Mouse (Mus musculus): ENCODE measurements at regions not wholly inside any gene's neighbourhood (a gene's known extent, or its start where the extent isn't known, plus 50 kb on each side); places are given as distances from the start of the nearest gene placed in this dataset.

DNA sequence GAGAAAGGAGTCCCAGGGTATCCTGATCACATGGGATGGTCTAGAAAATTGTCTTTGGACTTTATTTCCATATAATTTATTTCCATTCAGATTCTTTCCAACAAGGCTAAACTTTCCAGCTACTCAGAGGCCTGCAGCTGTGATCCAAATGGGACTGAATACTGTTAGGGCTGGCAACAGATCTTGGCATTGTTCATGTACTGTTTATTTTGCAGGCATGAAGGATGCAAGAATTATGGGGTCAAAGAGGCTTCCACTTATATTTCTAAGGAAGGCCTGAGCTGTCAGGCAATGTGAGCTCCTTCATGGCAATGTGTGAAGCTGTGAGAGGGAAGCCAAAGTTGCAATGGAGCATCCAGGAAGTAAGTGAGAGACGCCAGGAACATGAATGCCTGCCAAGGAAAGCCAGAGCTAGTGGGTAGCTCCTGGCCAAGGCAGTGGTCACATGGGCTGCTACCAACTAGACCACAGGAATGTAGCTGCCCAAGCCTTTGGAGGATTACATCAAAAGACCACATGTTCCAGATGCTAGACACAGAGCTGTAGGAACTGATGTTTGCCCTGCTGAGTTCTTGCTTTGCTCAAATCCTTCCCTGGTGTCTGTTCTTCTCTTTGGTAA, 261.8 kb upstream of the Sox11 start:
- H3K36me3 ChIP-seq (ENCODE audit: control insufficient read depth, insufficient read depth, low read length), result no peaks in the 10 kb centered on the region
- no peak overlapping the region for H3K27ac ChIP-seq (ENCODE audit: control insufficient read depth, insufficient read depth, low read depth, low read length)
- no peaks in the 10 kb centered on the region for H3K27me3 ChIP-seq (ENCODE audit: control insufficient read depth, insufficient read depth, low read length)
- TF ChIP-seq CTCF (IDR thresholded peaks at IDR 0.05; ENCODE audit: control insufficient read depth, insufficient read depth, insufficient replicate concordance, low read depth, low read length) (no peak), POLR2A (IDR thresholded peaks at IDR 0.05; ENCODE audit: control insufficient read depth, low read depth, low read length) (no peak)
- no peaks in the 10 kb centered on the region for H3K4me1 ChIP-seq (ENCODE audit: control insufficient read depth, insufficient read depth, low read length)
- H3K4me3 ChIP-seq (ENCODE audit: control insufficient read depth, low read depth, low read length), result no peak overlapping the region

DNA sequence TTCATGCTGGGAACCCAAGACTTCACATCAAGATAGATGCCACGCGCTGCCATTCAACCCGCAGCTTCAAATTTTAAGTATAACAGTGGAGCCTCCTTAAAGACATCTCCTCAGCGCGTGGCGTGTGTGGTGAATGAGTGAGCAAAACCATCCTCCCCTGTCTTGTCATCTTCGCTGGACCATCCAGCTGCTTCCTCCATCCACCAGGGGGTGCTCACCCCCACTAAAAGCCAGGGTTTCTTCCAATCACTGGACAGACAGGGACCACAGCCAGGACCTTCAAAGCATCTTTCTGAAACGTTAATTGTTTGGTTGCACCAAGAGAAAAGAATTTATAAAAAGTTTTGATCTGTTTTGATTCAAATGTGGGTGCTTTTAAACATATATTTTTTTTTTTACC, 256.8 kb upstream of the Sox11 start:
- Histone ChIP-seq H3K27ac (ENCODE audit: control insufficient read depth, insufficient read depth, low read depth, low read length) (no peak overlapping the region), H3K36me3 (ENCODE audit: control insufficient read depth, insufficient read depth, low read length) (no peaks in the 10 kb centered on the region), H3K4me3 (ENCODE audit: control insufficient read depth, low read depth, low read length) (no peak overlapping the region), H3K27me3 (ENCODE audit: control insufficient read depth, insufficient read depth, low read length) (no peaks in the 10 kb centered on the region), H3K4me1 (ENCODE audit: control insufficient read depth, insufficient read depth, low read length) (no peaks in the 10 kb centered on the region)
- TF ChIP-seq POLR2A (IDR thresholded peaks at IDR 0.05; ENCODE audit: control insufficient read depth, low read depth, low read length), result no peak
- peak; percentile 64; the same call in 1 of the 2 replicates for TF ChIP-seq CTCF (IDR thresholded peaks at IDR 0.05; ENCODE audit: control insufficient read depth, insufficient read depth, insufficient replicate concordance, low read depth, low read length)

DNA sequence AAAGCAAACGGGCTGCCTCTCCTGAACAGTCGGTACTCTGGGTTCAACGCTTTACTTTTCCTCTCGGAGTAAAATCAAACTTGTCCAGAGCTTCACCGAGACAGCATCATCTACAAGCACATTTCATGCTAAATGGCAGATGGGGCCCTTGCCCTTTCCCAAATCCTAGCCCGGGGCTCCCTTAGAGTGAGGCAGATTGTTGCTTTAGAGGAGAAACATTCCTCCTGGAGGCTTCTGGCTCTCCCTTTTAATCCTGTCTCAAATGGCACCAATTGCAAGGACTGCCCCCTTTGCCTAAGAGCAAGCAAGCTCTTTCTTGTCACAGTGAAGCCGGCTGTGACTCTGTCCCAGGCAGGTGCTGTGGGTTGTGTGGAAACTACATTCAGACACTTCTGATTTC, 255.5 kb upstream of the Sox11 start:
- Histone ChIP-seq H3K27ac (ENCODE audit: control insufficient read depth, insufficient read depth, low read depth, low read length) (no peak overlapping the region), H3K36me3 (ENCODE audit: control insufficient read depth, insufficient read depth, low read length) (no peaks in the 10 kb centered on the region)

DNA sequence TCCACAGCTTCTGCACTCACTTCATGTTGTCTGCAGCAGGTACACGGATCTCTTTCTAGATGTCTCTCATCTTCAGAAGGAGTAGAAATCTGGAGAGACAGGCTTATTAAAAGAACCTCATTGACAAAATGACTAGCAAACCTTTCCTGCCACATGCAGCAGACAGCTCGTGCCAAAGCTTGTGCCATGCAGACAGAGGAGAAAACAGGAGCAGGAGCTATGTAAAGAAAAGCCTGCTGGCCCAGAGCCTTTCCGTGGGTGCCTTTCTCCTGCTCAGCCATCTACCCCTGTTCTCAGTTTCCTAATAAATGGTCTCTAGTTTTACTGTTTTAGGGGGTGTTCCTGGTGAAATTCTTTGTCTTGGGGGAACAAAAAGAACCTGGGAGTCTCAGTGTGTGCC, 254.9 kb upstream of the Sox11 start:
- no peak overlapping the region for H3K27ac ChIP-seq (ENCODE audit: control insufficient read depth, insufficient read depth, low read depth, low read length)
- H3K4me3 ChIP-seq (ENCODE audit: control insufficient read depth, low read depth, low read length), result no peak overlapping the region
- no peaks in the 10 kb centered on the region for H3K36me3 ChIP-seq (ENCODE audit: control insufficient read depth, insufficient read depth, low read length)

More for the DNA sequence above, 255.5 kb upstream of the Sox11 start:
- no peak for TF ChIP-seq POLR2A (IDR thresholded peaks at IDR 0.05; ENCODE audit: control insufficient read depth, low read depth, low read length)
- no peak for TF ChIP-seq CTCF (IDR thresholded peaks at IDR 0.05; ENCODE audit: control insufficient read depth, insufficient read depth, insufficient replicate concordance, low read depth, low read length)
- Histone ChIP-seq H3K4me1 (ENCODE audit: control insufficient read depth, insufficient read depth, low read length) (no peaks in the 10 kb centered on the region), H3K27me3 (ENCODE audit: control insufficient read depth, insufficient read depth, low read length) (no peaks in the 10 kb centered on the region), H3K4me3 (ENCODE audit: control insufficient read depth, low read depth, low read length) (no peak overlapping the region)

DNA sequence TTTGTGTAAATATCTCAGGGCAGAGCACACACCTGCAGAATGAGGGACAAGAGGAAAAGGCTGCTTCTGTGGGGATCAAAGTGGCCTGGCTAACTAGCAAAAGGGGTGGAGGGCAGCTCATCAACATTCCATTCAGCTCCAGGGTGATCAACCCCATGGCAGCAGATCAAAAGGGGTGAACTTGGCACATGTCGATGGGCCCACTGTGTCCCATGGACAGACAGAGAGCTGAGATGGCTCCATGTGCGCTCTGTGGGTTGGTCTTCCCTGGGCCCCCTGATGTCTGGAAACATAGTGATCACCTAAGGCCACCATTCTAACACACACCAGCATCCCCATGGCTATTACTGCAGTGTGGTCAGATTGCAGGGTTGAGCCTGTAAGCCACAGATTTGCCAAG, 253.2 kb upstream of the Sox11 start:
- Histone ChIP-seq H3K36me3 (ENCODE audit: control insufficient read depth, insufficient read depth, low read length) (no peaks in the 10 kb centered on the region), H3K4me3 (ENCODE audit: control insufficient read depth, low read depth, low read length) (no peak overlapping the region), H3K27ac (ENCODE audit: control insufficient read depth, insufficient read depth, low read depth, low read length) (no peak overlapping the region), H3K4me1 (ENCODE audit: control insufficient read depth, insufficient read depth, low read length) (no peaks in the 10 kb centered on the region), H3K27me3 (ENCODE audit: control insufficient read depth, insufficient read depth, low read length) (no peaks in the 10 kb centered on the region)
- TF ChIP-seq CTCF (IDR thresholded peaks at IDR 0.05; ENCODE audit: control insufficient read depth, insufficient read depth, insufficient replicate concordance, low read depth, low read length) (no peak), POLR2A (IDR thresholded peaks at IDR 0.05; ENCODE audit: control insufficient read depth, low read depth, low read length) (no peak)

More for the DNA sequence above, 254.9 kb upstream of the Sox11 start:
- H3K27me3 ChIP-seq (ENCODE audit: control insufficient read depth, insufficient read depth, low read length), result no peaks in the 10 kb centered on the region
- TF ChIP-seq CTCF (IDR thresholded peaks at IDR 0.05; ENCODE audit: control insufficient read depth, insufficient read depth, insufficient replicate concordance, low read depth, low read length), result no peak
- TF ChIP-seq POLR2A (IDR thresholded peaks at IDR 0.05; ENCODE audit: control insufficient read depth, low read depth, low read length), result no peak
- H3K4me1 ChIP-seq (ENCODE audit: control insufficient read depth, insufficient read depth, low read length), result no peaks in the 10 kb centered on the region

DNA sequence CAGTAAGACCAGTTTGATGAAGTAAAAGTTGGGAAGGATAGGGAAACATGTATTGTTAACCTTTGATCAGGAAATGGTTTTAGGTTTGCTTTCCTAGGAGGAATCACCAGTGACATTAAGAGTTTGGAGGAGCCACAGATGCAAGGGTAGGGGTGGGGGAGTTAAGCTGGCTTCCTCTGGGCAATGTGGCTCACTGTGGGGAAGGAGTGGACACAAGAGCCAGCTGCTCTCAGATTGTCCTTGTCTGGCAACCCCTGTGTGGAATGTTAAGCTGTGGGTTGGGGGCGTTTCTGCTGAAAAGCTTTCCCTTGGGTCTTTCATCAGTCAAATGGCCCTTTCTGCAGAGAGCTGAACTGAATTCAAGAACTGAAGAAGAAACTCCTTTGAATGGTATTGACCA, 251.1 kb upstream of the Sox11 start:
- H3K27me3 ChIP-seq (ENCODE audit: control insufficient read depth, insufficient read depth, low read length), result no peaks in the 10 kb centered on the region
- no peaks in the 10 kb centered on the region for H3K36me3 ChIP-seq (ENCODE audit: control insufficient read depth, insufficient read depth, low read length)
- no peaks in the 10 kb centered on the region for H3K4me1 ChIP-seq (ENCODE audit: control insufficient read depth, insufficient read depth, low read length)
- TF ChIP-seq POLR2A (IDR thresholded peaks at IDR 0.05; ENCODE audit: control insufficient read depth, low read depth, low read length), result no peak
- TF ChIP-seq CTCF (IDR thresholded peaks at IDR 0.05; ENCODE audit: control insufficient read depth, insufficient read depth, insufficient replicate concordance, low read depth, low read length), result no peak
- no peak overlapping the region for H3K4me3 ChIP-seq (ENCODE audit: control insufficient read depth, low read depth, low read length)
- no peak overlapping the region for H3K27ac ChIP-seq (ENCODE audit: control insufficient read depth, insufficient read depth, low read depth, low read length)

DNA sequence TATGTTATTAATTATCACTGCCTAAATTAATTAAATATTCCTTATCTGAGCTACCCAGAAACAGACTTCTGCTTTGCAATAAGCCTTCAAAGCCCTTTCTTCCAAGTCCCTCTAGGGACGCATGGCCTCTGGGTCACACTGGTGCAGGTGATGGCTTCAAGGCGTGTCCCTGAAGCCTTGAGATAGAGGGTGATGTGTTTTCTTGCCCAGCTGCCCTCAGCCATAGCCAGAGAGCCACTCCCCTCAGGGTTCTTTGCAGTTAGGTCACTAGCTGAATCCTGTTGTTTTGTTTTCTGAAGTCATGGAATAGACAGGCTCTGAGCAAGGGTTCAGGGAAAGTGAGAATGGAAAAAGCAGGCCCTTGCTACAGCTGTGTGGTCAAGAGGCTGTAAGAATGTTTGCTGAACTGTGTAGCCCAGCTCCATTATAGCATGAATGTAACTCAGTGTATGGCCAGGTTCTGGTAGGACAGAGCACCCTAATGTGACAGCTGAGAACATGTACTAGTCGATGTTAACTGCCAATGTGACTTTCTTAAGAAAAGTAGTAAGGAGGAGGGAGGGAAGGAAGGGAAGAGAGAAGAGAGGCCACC, 233.8 kb upstream of the Sox11 start:
- no peaks in the 10 kb centered on the region for H3K4me1 ChIP-seq (ENCODE audit: control insufficient read depth, insufficient read depth, low read length)
- no peak overlapping the region for H3K27ac ChIP-seq (ENCODE audit: control insufficient read depth, insufficient read depth, low read depth, low read length)
- TF ChIP-seq CTCF (IDR thresholded peaks at IDR 0.05; ENCODE audit: control insufficient read depth, insufficient read depth, insufficient replicate concordance, low read depth, low read length), result no peak
- no peak for TF ChIP-seq POLR2A (IDR thresholded peaks at IDR 0.05; ENCODE audit: control insufficient read depth, low read depth, low read length)

More for the DNA sequence above, 233.8 kb upstream of the Sox11 start:
- H3K27me3 ChIP-seq (ENCODE audit: control insufficient read depth, insufficient read depth, low read length), result no peaks in the 10 kb centered on the region
- no peak overlapping the region for H3K4me3 ChIP-seq (ENCODE audit: control insufficient read depth, low read depth, low read length)
- no peaks in the 10 kb centered on the region for H3K36me3 ChIP-seq (ENCODE audit: control insufficient read depth, insufficient read depth, low read length)

Measured in testis, adult 2 months (tissue).